Mouse (Mus musculus): ENCODE results near the gene F11.

The F11 gene

DNA sequence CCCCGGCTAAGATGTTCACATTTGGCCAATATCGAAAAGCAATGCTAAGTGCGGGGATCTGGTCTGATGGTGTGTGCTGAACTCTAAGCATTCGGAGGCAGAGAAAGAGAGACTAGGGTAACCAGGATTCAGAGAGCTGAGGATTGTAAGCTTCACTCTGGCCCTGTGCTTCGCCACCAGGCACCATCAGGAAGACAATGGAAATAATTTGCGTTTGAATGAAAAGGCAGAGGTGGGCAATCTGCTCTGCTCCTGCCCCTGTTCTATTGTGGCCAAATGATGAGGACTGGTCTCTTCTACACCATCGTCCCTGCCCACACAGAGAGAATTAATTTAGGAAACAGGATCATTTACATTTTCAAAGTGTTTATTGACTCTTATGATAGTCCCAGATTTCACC is 15.5 kb downstream of the F11 start:
- in situ Hi-C loops (cut with MboI, MseI) = no loop called here

GRCm38 (mm10) chr8:45239363-45239762 is 22.5 kb downstream of the F11 start:
- in situ Hi-C loops (cut with MboI, MseI) = no loop called here

DNA sequence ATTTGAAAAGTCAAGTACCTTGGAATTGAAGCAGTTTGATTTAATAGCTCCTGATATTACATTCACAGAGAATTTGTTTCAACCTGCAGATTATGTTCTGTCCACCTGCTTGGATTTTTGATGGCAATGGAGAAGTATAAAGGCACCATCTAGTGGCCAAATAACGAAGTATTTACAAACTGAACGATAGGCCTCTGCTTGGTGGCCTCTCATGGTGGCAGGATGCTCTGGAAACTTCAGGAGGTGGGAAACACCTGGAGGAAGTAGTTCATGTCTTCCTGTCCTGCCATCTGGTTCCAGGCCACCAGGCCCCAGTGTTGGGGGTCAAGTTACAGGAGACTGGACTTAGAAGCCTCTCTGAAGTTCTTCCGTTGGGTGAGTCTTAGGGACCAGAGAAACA is 23.5 kb downstream of the F11 start:
- in situ Hi-C loops (cut with MboI, MseI) = no loop called here

- in situ Hi-C loops (cut with MboI, MseI) = no loop called here
Observed at GRCm38 (mm10) chr8:45236164-45236912, 25.5 kb downstream of the F11 start.

- in situ Hi-C loops (cut with MboI, MseI) = no loop called here
Observed at GRCm38 (mm10) chr8:45235228-45235627, 26.6 kb downstream of the F11 start.

GRCm38 (mm10) chr8:45233256-45233655 is 28.6 kb downstream of the F11 start:
- in situ Hi-C loops (cut with MboI, MseI) = no loop called here

DNA sequence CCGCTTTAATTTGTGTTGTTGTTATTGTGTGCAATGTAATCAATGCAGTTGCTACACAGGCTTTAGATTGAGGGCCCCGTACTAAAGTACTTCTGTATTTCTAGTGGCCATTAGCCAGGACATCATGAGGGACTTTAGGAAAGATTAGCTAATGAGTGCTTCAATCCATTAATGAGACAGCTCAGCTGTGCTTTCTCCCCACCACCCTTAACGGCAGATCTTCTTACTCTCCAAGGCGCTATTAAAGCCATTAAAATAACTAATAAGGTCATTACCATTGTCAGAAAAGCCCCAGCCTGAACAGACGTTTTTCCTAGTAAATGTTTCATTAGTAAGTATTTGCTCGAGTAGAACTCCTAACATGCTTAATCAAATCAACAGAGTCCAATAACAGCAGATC is 59.4 kb downstream of the F11 start:
- in situ Hi-C loops (cut with MboI, MseI) = no loop called here

DNA sequence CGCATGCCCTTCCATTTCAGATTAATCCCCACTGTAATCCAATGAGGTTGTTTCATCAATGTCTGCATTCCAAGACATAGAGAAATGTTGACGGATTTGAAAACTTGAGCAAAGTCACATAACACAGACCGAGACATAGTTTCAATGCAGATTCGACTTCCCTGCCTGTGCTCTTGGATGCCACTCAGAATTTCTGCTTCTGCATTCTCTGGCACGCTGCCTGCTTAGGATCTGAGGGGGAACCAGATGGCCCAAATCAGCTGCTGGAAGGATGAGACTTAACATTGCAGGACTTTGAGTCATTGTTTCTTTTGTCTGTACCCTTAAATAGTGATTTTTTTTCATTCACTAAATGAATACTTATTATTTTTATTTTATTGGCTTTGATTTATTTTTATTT is 60.2 kb downstream of the F11 start:
- in situ Hi-C loops (cut with MboI, MseI) = no loop called here

DNA sequence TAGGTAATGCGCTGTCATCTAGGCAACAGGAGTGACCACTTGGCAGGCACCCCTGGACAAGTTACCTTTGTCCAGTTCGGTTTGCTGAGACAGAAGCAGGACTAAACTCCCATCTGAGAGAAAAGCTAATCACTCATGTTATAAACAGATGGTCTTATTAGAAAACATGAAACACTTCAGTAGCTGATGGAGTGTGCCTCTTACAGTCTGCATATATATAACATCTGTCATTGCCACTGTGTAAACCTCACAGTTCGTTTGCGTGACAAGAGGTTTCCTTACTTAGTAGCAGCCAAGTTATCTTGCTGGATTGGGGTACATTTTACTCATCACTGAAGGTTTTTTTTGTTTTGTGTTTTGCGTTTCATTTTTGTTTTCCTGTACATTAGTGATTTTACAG is 64.5 kb downstream of the F11 start:
- in situ Hi-C loops (cut with MboI, MseI) = no loop called here

GRCm38 (mm10) chr8:45195954-45196526 is 65.8 kb downstream of the F11 start:
- in situ Hi-C loops (cut with MboI, MseI) = no loop called here
